Mouse (Mus musculus) forebrain, embryonic 11.5 days (tissue): Measurements from ENCODE around the gene Stxbp3. TPM values are rescaled to one million over a fixed set of nuclear protein-coding genes. Genes with fewer than 3 reads are reported as not detected.
A peak's percentile ranks its signal among the peaks of the same experiment; 100 is the strongest.
"Not testable (repeated sequence)": the region's sequence is repeated elsewhere in the genome, so short reads cannot be mapped to it uniquely, and the experiment has no call there.

ENCODE experiments used
- ATAC-seq: fragments of 200-750 bp; cut with Nextera tagmentation; replicated peaks from 2 replicates; pipeline ENCODE4 v1.8.0; 2017; ENCODE audit warnings: moderate TSS enrichment; ENCODE audit not compliant: low FRiP score
- DNase-seq: peaks from one replicate; pipeline ENCODE4 v3.0.0-alpha.2; 2017; ENCODE audit warnings: low spot score
- H3K27ac ChIP-seq: fragments of 300-500 bp; sonication (generic); 2 replicates; pipeline ENCODE4 v1.5.1; 2014; ENCODE audit warnings: low read depth, low read length
- H3K27me3 ChIP-seq: fragments of 300-500 bp; sonication (generic); 2 replicates; pipeline ENCODE4 v1.6.1; 2014; ENCODE audit warnings: mild to moderate bottlenecking, low read length, mixed read lengths; ENCODE audit not compliant: control insufficient read depth, insufficient read depth
- H3K36me3 ChIP-seq: fragments of 300-500 bp; sonication (generic); 2 replicates; pipeline ENCODE4 v1.6.1; 2014; ENCODE audit warnings: mild to moderate bottlenecking, low read length, moderate library complexity, mixed read lengths; ENCODE audit not compliant: control insufficient read depth, insufficient read depth
- H3K4me1 ChIP-seq: fragments of 300-500 bp; sonication (generic); replicated peaks from 2 replicates; pipeline ENCODE4 v1.6.1; 2014; ENCODE audit warnings: low read length, mixed read lengths; ENCODE audit not compliant: control insufficient read depth, insufficient read depth
- H3K4me2 ChIP-seq: fragments of 300-500 bp; sonication (generic); 2 replicates; pipeline ENCODE4 v1.6.1; 2014; ENCODE audit warnings: low read depth, mild to moderate bottlenecking, low read length, moderate library complexity, mixed read lengths; ENCODE audit not compliant: severe bottlenecking
- H3K4me3 ChIP-seq: fragments of 300-500 bp; sonication (generic); 2 replicates; pipeline ENCODE4 v1.5.1; 2014; ENCODE audit warnings: low read depth, low read length
- H3K9ac ChIP-seq: fragments of 300-500 bp; sonication (generic); 2 replicates; pipeline ENCODE4 v1.6.1; 2014; ENCODE audit warnings: low read length
- H3K9me3 ChIP-seq: fragments of 300-500 bp; sonication (generic); 2 replicates; pipeline ENCODE4 v1.6.1; 2016; ENCODE audit warnings: low read length, mixed read lengths; ENCODE audit not compliant: control insufficient read depth
- WGBS: fragments of 180-500 bp; shearing (Covaris S2); extraction: QIAGEN DNeasy Blood & Tissue Kit; methylation state at CpG from one replicate; pipeline ENCODE4 v1.1.7; 2014; 5-methylcytosine and 5-hydroxymethylcytosine counted together
- polyA plus RNA-seq: library from polyadenylated mRNA; unstranded; fragments of >200 nt; fragmentation: Nextera tagmentation; extraction: Ambion mirVana; gene quantifications from 2 replicates; pipeline ENCODE4 v1.2.1, GENCODE M21; 2014

Stxbp3 gene
- polyA plus RNA-seq, 1 experiment from 2014 or later = 22.5 TPM

- H3K9me3 ChIP-seq = no peaks in the 10 kb centered on the region
- DNase-seq (no peak), ATAC-seq (no peak)
- no peaks in the 10 kb centered on the region for H3K27me3 ChIP-seq
- no peak overlapping the region; the same call in 1 of the 2 replicates for H3K4me3 ChIP-seq
- H3K27ac ChIP-seq = no peak overlapping the region
- H3K36me3 ChIP-seq = no peaks in the 10 kb centered on the region
- H3K4me2 ChIP-seq = peak overlapping the region; percentile 11; the same call in 1 of the 2 replicates
- no peak overlapping the region for H3K9ac ChIP-seq
- H3K4me1 ChIP-seq = no peaks in the 10 kb centered on the region
- 84% methylated on average over 7 of the region's 7 CpGs for WGBS
These were observed 1.3 kb downstream of the Stxbp3 start for GRCm38 (mm10) chr3:108838980-108839379.

- DNase-seq = no peak
- Histone ChIP-seq H3K27ac (no peak overlapping the region), H3K4me2 (no peak overlapping the region), H3K4me1 (no peaks in the 10 kb centered on the region), H3K4me3 (no peak overlapping the region), H3K9me3 (no peaks in the 10 kb centered on the region), H3K36me3 (no peaks in the 10 kb centered on the region), H3K27me3 (no peaks in the 10 kb centered on the region), H3K9ac (no peak overlapping the region)
- no peak for ATAC-seq
- 90% methylated on average over 6 of the region's 6 CpGs for WGBS
These were observed 3.4 kb downstream of the Stxbp3 start for GRCm38 (mm10) chr3:108836931-108837330.

GRCm38 (mm10) chr3:108833717-108834116 is 6.6 kb downstream of the Stxbp3 start:
- H3K4me1 ChIP-seq, H3K27me3 ChIP-seq, H3K27ac ChIP-seq, H3K9me3 ChIP-seq, H3K4me2 ChIP-seq, H3K36me3 ChIP-seq, ATAC-seq, H3K4me3 ChIP-seq, DNase-seq, H3K9ac ChIP-seq: not testable (repeated sequence)
- 88% methylated on average over 1 of the region's 1 CpGs for WGBS

GRCm38 (mm10) chr3:108831750-108832149 is 8.6 kb downstream of the Stxbp3 start:
- WGBS = 94% methylated on average over 6 of the region's 6 CpGs

GRCm38 (mm10) chr3:108830493-108830892 is 9.8 kb downstream of the Stxbp3 start:
- no peaks in the 10 kb centered on the region for H3K4me1 ChIP-seq
- no peak overlapping the region for H3K9ac ChIP-seq
- WGBS = 89% methylated on average over 11 of the region's 11 CpGs
- no peak overlapping the region for H3K4me3 ChIP-seq
- no peaks in the 10 kb centered on the region for H3K27me3 ChIP-seq
- no peak overlapping the region for H3K27ac ChIP-seq
- H3K9me3 ChIP-seq = no peaks in the 10 kb centered on the region
- ATAC-seq (no peak), DNase-seq (no peak)
- H3K36me3 ChIP-seq = no peaks in the 10 kb centered on the region
- H3K4me2 ChIP-seq = no peak overlapping the region

More at GRCm38 (mm10) chr3:108831750-108832149, 8.6 kb downstream of the Stxbp3 start:
- Histone ChIP-seq H3K36me3 (no peaks in the 10 kb centered on the region), H3K9ac (no peak overlapping the region), H3K4me3 (no peak overlapping the region), H3K27ac (no peak overlapping the region), H3K4me2 (no peak overlapping the region), H3K27me3 (no peaks in the 10 kb centered on the region), H3K9me3 (no peaks in the 10 kb centered on the region), H3K4me1 (no peaks in the 10 kb centered on the region)
- DNase-seq (no peak), ATAC-seq (no peak)

- Histone ChIP-seq H3K36me3 (no peaks in the 10 kb centered on the region; the same call in 1 of the 2 replicates), H3K4me2 (no peak overlapping the region), H3K4me1 (no peaks in the 10 kb centered on the region), H3K9me3 (no peaks in the 10 kb centered on the region), H3K9ac (no peak overlapping the region), H3K4me3 (no peak overlapping the region), H3K27ac (no peak overlapping the region), H3K27me3 (no peaks in the 10 kb centered on the region)
- ATAC-seq (no peak), DNase-seq (no peak)
- 90% methylated on average over 4 of the region's 4 CpGs for WGBS
These were observed 24.7 kb downstream of the Stxbp3 start for GRCm38 (mm10) chr3:108815631-108816030.

GRCm38 (mm10) chr3:108810747-108811263 is 29.5 kb downstream of the Stxbp3 start:
- no peak overlapping the region for H3K9ac ChIP-seq
- H3K27ac ChIP-seq = no peak overlapping the region
- no peaks in the 10 kb centered on the region; the same call in 1 of the 2 replicates for H3K36me3 ChIP-seq
- no peak for DNase-seq
- H3K9me3 ChIP-seq = no peaks in the 10 kb centered on the region
- no peak for ATAC-seq
- H3K4me1 ChIP-seq = no peaks in the 10 kb centered on the region
- 90% methylated on average over 4 of the region's 4 CpGs for WGBS
- no peaks in the 10 kb centered on the region for H3K27me3 ChIP-seq
- H3K4me2 ChIP-seq = no peak overlapping the region
- no peak overlapping the region for H3K4me3 ChIP-seq

- H3K36me3 ChIP-seq = no peaks in the 10 kb centered on the region; the same call in 1 of the 2 replicates
These were observed 34.7 kb downstream of the Stxbp3 start for GRCm38 (mm10) chr3:108805622-108806021.

GRCm38 (mm10) chr3:108798375-108798774 is 42.0 kb downstream of the Stxbp3 start:
- ATAC-seq (no peak), DNase-seq (no peak)
- Histone ChIP-seq H3K4me3 (no peak overlapping the region), H3K9ac (no peak overlapping the region), H3K4me1 (no peaks in the 10 kb centered on the region), H3K9me3 (no peaks in the 10 kb centered on the region), H3K27ac (no peak overlapping the region), H3K27me3 (no peaks in the 10 kb centered on the region), H3K4me2 (no peak overlapping the region), H3K36me3 (no peaks in the 10 kb centered on the region; the same call in 1 of the 2 replicates)
- WGBS = 89% methylated on average over 2 of the region's 2 CpGs

More at GRCm38 (mm10) chr3:108805622-108806021, 34.7 kb downstream of the Stxbp3 start:
- Histone ChIP-seq H3K27ac (no peak overlapping the region), H3K27me3 (no peaks in the 10 kb centered on the region), H3K9me3 (no peaks in the 10 kb centered on the region), H3K9ac (no peak overlapping the region), H3K4me1 (no peaks in the 10 kb centered on the region), H3K4me2 (no peak overlapping the region), H3K4me3 (no peak overlapping the region)
- WGBS = 66% methylated on average over 5 of the region's 5 CpGs
- ATAC-seq (no peak), DNase-seq (no peak)
